Mouse (Mus musculus): ENCODE measurements around the gene Srp72.

- TF ChIP-seq CTCF (conservative IDR thresholded peaks at IDR 0.05; ENCODE audit: low read length) = no peak
- TF ChIP-seq NANOG (IDR thresholded peaks at IDR 0.05; ENCODE audit: borderline replicate concordance, low read length) = no peak
These were observed 26.7 kb downstream of the Srp72 start for GRCm38 (mm10) chr5:77001192-77001591.
